Comparison of ENCODE assay signal across 27 mouse cellular contexts in the genomic region with DNA sequence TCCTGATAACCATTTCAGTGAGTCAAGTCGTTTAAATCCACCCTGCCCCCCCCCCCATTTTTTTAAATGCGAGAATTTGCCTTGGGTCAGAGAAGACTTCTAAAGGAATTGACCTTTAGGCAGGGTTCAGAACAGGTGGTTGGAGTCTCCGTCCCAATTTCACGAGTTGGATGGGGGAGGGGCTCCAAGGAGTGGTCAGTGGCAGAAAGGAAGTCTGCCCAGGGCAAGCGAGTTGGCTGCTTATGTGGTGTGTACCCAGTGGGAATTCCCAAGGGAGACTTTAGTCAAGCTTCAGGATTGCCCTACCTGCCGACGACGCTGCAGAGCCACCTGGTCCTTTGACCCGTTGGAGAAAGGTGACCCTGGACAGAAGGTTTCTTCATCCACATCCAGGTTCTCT. TPM values are rescaled to one million over a fixed set of nuclear protein-coding genes. Genes with fewer than 3 reads are reported as not detected.
DNase-seq lines count a peak whose midpoint lies in the region; ATAC-seq lines count a peak whose summit lies in the region.
"Had no signal": no experiment of that assay in that cellular context is flagged by ENCODE, and none has a peak within 500 bp of the region (broad histone marks: within the 10 kb centered on the region; RNA-seq: fewer than 3 reads in every experiment).

No protein-coding gene starts in this region.

- H3K9ac ChIP-seq in kidney, embryonic 14.5 days (ENCODE audit: low read depth, low read length) = no peak overlapping the region
- H3K9ac ChIP-seq: embryonic facial prominence, embryonic 12.5 days; embryonic facial prominence, embryonic 15.5 days; forebrain, postnatal 0 days; heart, embryonic 13.5 days; hindbrain, embryonic 14.5 days had no signal

- ATAC-seq in kidney, embryonic 14.5 days (ENCODE audit: low FRiP score, low TSS enrichment) = no peak
- ATAC-seq: forebrain, embryonic 14.5 days; forebrain, postnatal 0 days; hindbrain, postnatal 0 days; Patski had no signal

- WGBS in kidney, embryonic 14.5 days = 56% methylated on average over 9 of the region's 9 CpGs
- WGBS in macrophage (ENCODE audit: missing documents) = 90% methylated on average over 9 of the region's 9 CpGs

- 0 out of 2 replicates have a peak, but pooled peaks cover 3% of the 10 kb centered on the region for H3K4me1 ChIP-seq in kidney, embryonic 14.5 days (ENCODE audit: control insufficient read depth, insufficient read depth, low read length)
- H3K4me1 ChIP-seq: embryonic facial prominence, embryonic 15.5 days had no signal

- H3K36me3 ChIP-seq in kidney, embryonic 14.5 days (ENCODE audit: control insufficient read depth, insufficient read depth, low read length) = peaks cover 29% of the 10 kb centered on the region
- peaks cover 10% of the 10 kb centered on the region for H3K36me3 ChIP-seq in macrophage (ENCODE audit: inconsistent target)

- H3K9me3 ChIP-seq in kidney, embryonic 14.5 days (ENCODE audit: control insufficient read depth, low read length) = no peaks in the 10 kb centered on the region
- H3K9me3 ChIP-seq: embryonic facial prominence, embryonic 12.5 days; embryonic facial prominence, embryonic 15.5 days; G1E; heart, embryonic 10.5 days; heart, embryonic 13.5 days had no signal

- no peak overlapping the region for H3K27ac ChIP-seq in kidney, embryonic 14.5 days (ENCODE audit: low read depth, low read length)
- H3K27ac ChIP-seq in macrophage = peak overlapping the region; percentile 94; the same call in 1 of the 2 replicates
- H3K27ac ChIP-seq: embryonic facial prominence, embryonic 12.5 days; embryonic facial prominence, embryonic 15.5 days; heart, embryonic 10.5 days; heart, embryonic 13.5 days; hindbrain, embryonic 14.5 days; hindbrain, postnatal 0 days had no signal

- no peaks in the 10 kb centered on the region for H3K27me3 ChIP-seq in kidney, embryonic 14.5 days (ENCODE audit: control insufficient read depth, insufficient read depth, low read length)
- H3K27me3 ChIP-seq: embryonic facial prominence, embryonic 12.5 days; embryonic facial prominence, embryonic 15.5 days; heart, embryonic 13.5 days; Patski had no signal

- H3K4me2 ChIP-seq in kidney, embryonic 14.5 days (replicated peaks; ENCODE audit: low read depth, low read length) = no peak overlapping the region
- H3K4me2 ChIP-seq: embryonic facial prominence, embryonic 12.5 days; embryonic facial prominence, embryonic 15.5 days; heart, embryonic 13.5 days; hindbrain, embryonic 14.5 days had no signal

- no peaks in the 10 kb centered on the region for H3K79me2 ChIP-seq in macrophage (ENCODE audit: inconsistent target)

- H3K4me3 ChIP-seq in kidney, embryonic 14.5 days (ENCODE audit: low read length) = no peak overlapping the region
- no peak overlapping the region for H3K4me3 ChIP-seq in macrophage (ENCODE audit: inconsistent target)
- H3K4me3 ChIP-seq: embryonic facial prominence, embryonic 12.5 days; embryonic facial prominence, embryonic 15.5 days; heart, embryonic 10.5 days; heart, embryonic 13.5 days had no signal

- peak; percentile 24 for DNase-seq in kidney, adult 18-20 months
- DNase-seq in kidney, postnatal 36 days = peak; percentile 32 to 57
- no peak for DNase-seq in kidney, adult 11 months
- no peak for DNase-seq in testis, postnatal 14 days (ENCODE audit: low spot score)
- DNase-seq: adrenal gland, postnatal 10 days; adrenal gland, postnatal 36 days; cerebellum, adult 11 months; cerebellum, adult 2 months; cerebellum, adult 9-11 months; cerebellum, postnatal 25 days; forebrain, postnatal 0 days; gastrocnemius, postnatal 25 days; heart, adult 18-20 months; heart, postnatal 14 days; heart, postnatal 4 days had no signal

RNA-seq across cellular contexts. Expression of a gene that starts 10.2 kb away (rescaled TPM):
- polyA plus RNA-seq in kidney, embryonic 14.5 days (2014; fragmentation: Nextera tagmentation; extraction: Ambion mirVana) = 7.8 and 9.6 TPM in 2 replicates
- not detected for total RNA-seq in macrophage (2018; cell fraction: chromatin; rRNA removed)
- under 1 TPM in 2 of 26 experiments, not detected in 24; 0.51 to 0.71 TPM for total RNA-seq in macrophage (2018; cell fraction: cytosol; rRNA removed)
- not detected for total RNA-seq in macrophage (2018; cell fraction: nucleus; rRNA removed)
- polyA plus RNA-seq in macrophage (2018) = not detected in 3 replicates
- total RNA-seq: adrenal gland, postnatal 36 days; common myeloid progenitor, adult 5-6 weeks had no signal
- polyA plus RNA-seq: forebrain, embryonic 14.5 days; G1E; Patski had no signal

RNA-seq across cellular contexts. Expression of a gene that starts 50.6 kb away (rescaled TPM):
- polyA plus RNA-seq in kidney, embryonic 14.5 days (2014; fragmentation: Nextera tagmentation; extraction: Ambion mirVana) = 3.8 and 4.0 TPM in 2 replicates
- 1 to 10 TPM in 14 of 26 experiments, under 1 TPM in 9, not detected in 3; 0.20 to 4.8 (median 1.8) TPM for total RNA-seq in macrophage (2018; cell fraction: chromatin; rRNA removed)
- total RNA-seq in macrophage (2018; cell fraction: cytosol; rRNA removed) = 10 to 100 TPM in 1 of 26 experiments, 1 to 10 TPM in 25; 3.7 to 10.9 (median 6.4) TPM
- 1 to 10 TPM; 1.6 to 9.5 (median 4.2) TPM for total RNA-seq in macrophage (2018; cell fraction: nucleus; rRNA removed)
- 4.7 to 8.9 TPM (median 7.9 TPM) in 3 replicates for polyA plus RNA-seq in macrophage (2018)
- polyA plus RNA-seq: G1E had no signal

Comparison
In these comparisons a context has a peak if more than half of its experiments do, and no peak if none do; other contexts are left out.
1. DNase-seq: peak in kidney, adult 18-20 months (single experiment) and kidney, postnatal 36 days (2 of 2); none in kidney, adult 11 months (single experiment) and testis, postnatal 14 days (single experiment).